Mouse (Mus musculus) lung, postnatal 0 days (tissue): Measurements from ENCODE around the gene Ap1ar. TPM values are rescaled to one million over a fixed set of nuclear protein-coding genes. Genes with fewer than 3 reads are reported as not detected.

Experiments used
- ATAC-seq: fragments of 200-750 bp; cut with Nextera tagmentation; 2 replicates; pipeline ENCODE4 v1.8.0; 2017; ENCODE audit warnings: moderate library complexity
- DNase-seq: peaks from one replicate; pipeline ENCODE4 v3.0.0-alpha.2; 2016; ENCODE audit warnings: low spot score
- H3K27ac ChIP-seq: fragments of 300-500 bp; sonication (generic); 2 replicates; pipeline ENCODE4 v1.5.1; 2014; ENCODE audit warnings: antibody characterized with exemption, mild to moderate bottlenecking, low read length, mixed read lengths
- H3K27me3 ChIP-seq: fragments of 300-500 bp; sonication (generic); replicated peaks from 2 replicates; pipeline ENCODE4 v1.6.1; 2014; ENCODE audit warnings: low read length, mixed read lengths; ENCODE audit not compliant: insufficient read depth
- H3K36me3 ChIP-seq: fragments of 300-500 bp; sonication (generic); 2 replicates; pipeline ENCODE4 v1.6.1; 2014; ENCODE audit warnings: low read length, mixed read lengths; ENCODE audit not compliant: insufficient read depth
- H3K4me1 ChIP-seq: fragments of 300-500 bp; sonication (generic); 2 replicates; pipeline ENCODE4 v1.6.1; 2014; ENCODE audit warnings: antibody characterized with exemption, low read depth, low read length, mixed read lengths; ENCODE audit not compliant: insufficient read depth
- H3K4me2 ChIP-seq: fragments of 300-500 bp; sonication (generic); replicated peaks from 2 replicates; pipeline ENCODE4 v1.6.1; 2014; ENCODE audit warnings: low read depth, mild to moderate bottlenecking, low read length, moderate library complexity, mixed read lengths
- H3K4me3 ChIP-seq: fragments of 300-500 bp; sonication (generic); 2 replicates; pipeline ENCODE4 v1.5.1; 2014; ENCODE audit warnings: low read depth, low read length
- H3K9ac ChIP-seq: fragments of 300-500 bp; sonication (generic); replicated peaks from 2 replicates; pipeline ENCODE4 v1.6.1; 2014; ENCODE audit warnings: low read depth, mild to moderate bottlenecking
- H3K9me3 ChIP-seq: fragments of 300-500 bp; sonication (generic); 2 replicates; pipeline ENCODE4 v1.6.1; 2016; ENCODE audit warnings: low read length, mixed read lengths
- CTCF ChIP-seq: IDR thresholded peaks from 2 replicates; pipeline ENCODE4 v1.5.1; 2016; ENCODE audit warnings: antibody characterized with exemption, mild to moderate bottlenecking
- EP300 ChIP-seq: IDR thresholded peaks from 2 replicates; pipeline ENCODE4 v1.6.1; 2016; ENCODE audit warnings: antibody characterized with exemption, mild to moderate bottlenecking, control low read depth
- WGBS: fragments of 180-500 bp; shearing (Covaris S2); extraction: QIAGEN DNeasy Blood & Tissue Kit; methylation state at CpG from one replicate; pipeline ENCODE4 v1.1.7; 2014; 5-methylcytosine and 5-hydroxymethylcytosine counted together
- polyA plus RNA-seq: library from polyadenylated mRNA; unstranded; fragments of >200 nt; fragmentation: Nextera tagmentation; extraction: Ambion mirVana; gene quantifications from 2 replicates; pipeline ENCODE4 v1.2.1, GENCODE M21; 2015

The Ap1ar gene
- polyA plus RNA-seq, 1 experiment from 2014 or later, result 24.7 TPM

GRCm38 (mm10) chr3:127861340-127861739 is 24.0 kb upstream of the Ap1ar start:
- Histone ChIP-seq H3K27me3 (no peaks in the 10 kb centered on the region), H3K36me3 (no peaks in the 10 kb centered on the region), H3K9me3 (no peaks in the 10 kb centered on the region), H3K9ac (no peak overlapping the region), H3K4me1 (no peaks in the 10 kb centered on the region; the same call in 1 of the 2 replicates), H3K4me3 (no peak overlapping the region), H3K27ac (no peak overlapping the region), H3K4me2 (no peak overlapping the region)
- TF ChIP-seq EP300, result no peak
- TF ChIP-seq CTCF, result no peak
- ATAC-seq (peak; percentile 60), DNase-seq (peak; percentile 54)
- 67% methylated on average over 11 of the region's 11 CpGs for WGBS

GRCm38 (mm10) chr3:127853431-127854206 is 16.3 kb upstream of the Ap1ar start:
- no peak overlapping the region for H3K27ac ChIP-seq
- DNase-seq (peak; percentile 91), ATAC-seq (peak; percentile 76)
- no peaks in the 10 kb centered on the region for H3K4me1 ChIP-seq
- H3K4me2 ChIP-seq, result no peak overlapping the region
- H3K4me3 ChIP-seq, result no peak overlapping the region
- H3K36me3 ChIP-seq, result no peaks in the 10 kb centered on the region
- no peak for TF ChIP-seq EP300
- peak; percentile 93 for TF ChIP-seq CTCF
- no peaks in the 10 kb centered on the region for H3K9me3 ChIP-seq
- 24% methylated on average over 15 of the region's 15 CpGs for whole genome bisulfite sequencing
- no peak overlapping the region for H3K9ac ChIP-seq
- H3K27me3 ChIP-seq, result no peaks in the 10 kb centered on the region

- Histone ChIP-seq H3K4me1 (no peaks in the 10 kb centered on the region), H3K9ac (no peak overlapping the region), H3K4me2 (no peak overlapping the region), H3K9me3 (no peaks in the 10 kb centered on the region), H3K4me3 (no peak overlapping the region), H3K27ac (no peak overlapping the region), H3K27me3 (no peaks in the 10 kb centered on the region), H3K36me3 (no peaks in the 10 kb centered on the region)
- no peak for TF ChIP-seq EP300
- no peak for TF ChIP-seq CTCF
- 70% methylated on average over 9 of the region's 9 CpGs for WGBS
- ATAC-seq (no peak), DNase-seq (no peak)
These were observed 15.4 kb upstream of the Ap1ar start for GRCm38 (mm10) chr3:127852722-127853121.

GRCm38 (mm10) chr3:127850776-127851646 is 13.7 kb upstream of the Ap1ar start:
- H3K9ac ChIP-seq, result no peak overlapping the region
- no peaks in the 10 kb centered on the region for H3K36me3 ChIP-seq
- no peaks in the 10 kb centered on the region for H3K9me3 ChIP-seq
- no peak overlapping the region for H3K4me3 ChIP-seq
- no peak for TF ChIP-seq EP300
- no peak for TF ChIP-seq CTCF
- H3K4me2 ChIP-seq, result no peak overlapping the region
- WGBS, result 67% methylated on average over 9 of the region's 9 CpGs
- H3K27ac ChIP-seq, result no peak overlapping the region
- no peaks in the 10 kb centered on the region for H3K4me1 ChIP-seq
- DNase-seq, result no peak
- ATAC-seq, result no peak
- H3K27me3 ChIP-seq, result no peaks in the 10 kb centered on the region

GRCm38 (mm10) chr3:127849922-127850321 is 12.6 kb upstream of the Ap1ar start:
- Histone ChIP-seq H3K9me3 (no peaks in the 10 kb centered on the region), H3K36me3 (no peaks in the 10 kb centered on the region), H3K27ac (no peak overlapping the region), H3K9ac (no peak overlapping the region), H3K4me1 (no peaks in the 10 kb centered on the region), H3K4me2 (no peak overlapping the region), H3K4me3 (no peak overlapping the region), H3K27me3 (no peaks in the 10 kb centered on the region)
- 70% methylated on average over 5 of the region's 5 CpGs for WGBS
- TF ChIP-seq CTCF, result no peak
- ATAC-seq (no peak), DNase-seq (no peak)

GRCm38 (mm10) chr3:127848088-127848808 is 10.9 kb upstream of the Ap1ar start:
- 59% methylated on average over 11 of the region's 11 CpGs for WGBS
- Histone ChIP-seq H3K4me2 (no peak overlapping the region), H3K27me3 (no peaks in the 10 kb centered on the region), H3K36me3 (no peaks in the 10 kb centered on the region), H3K9me3 (no peaks in the 10 kb centered on the region), H3K4me3 (no peak overlapping the region), H3K27ac (no peak overlapping the region), H3K4me1 (no peaks in the 10 kb centered on the region), H3K9ac (no peak overlapping the region)
- ATAC-seq, result peak; percentile 21; the same call in 1 of the 2 replicates
- peak; percentile 62 for DNase-seq
- 0 out of 2 replicates have a peak, but pooled peaks have one; percentile 9 for TF ChIP-seq EP300
- TF ChIP-seq CTCF, result no peak
